Mouse (Mus musculus): ENCODE measurements around the gene Tank.

Gene Tank

DNA sequence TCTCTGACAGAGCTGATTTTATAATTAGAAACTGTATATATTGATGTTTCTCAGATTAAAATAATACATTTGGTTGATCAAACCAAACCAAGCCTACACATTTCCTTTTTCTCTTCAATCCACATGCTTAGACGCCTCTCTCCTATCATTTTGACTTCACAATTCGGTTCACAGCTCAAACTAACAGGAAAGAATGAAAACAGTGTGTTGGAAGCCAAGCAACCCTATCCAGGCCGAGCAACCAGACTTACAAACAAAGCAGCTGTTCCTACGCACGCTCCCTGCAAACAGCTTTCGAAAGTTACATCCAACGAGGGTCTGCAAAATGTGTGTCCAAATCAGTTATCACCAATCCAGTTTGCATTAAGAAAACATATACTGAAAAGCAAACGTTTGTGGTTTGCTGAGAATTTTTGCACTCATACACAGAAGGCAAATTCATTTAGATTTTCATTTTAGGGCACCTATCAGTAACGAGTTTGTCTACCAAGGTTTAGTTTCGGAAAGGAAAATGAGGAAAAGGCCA lies 2.2 kb downstream of the Tank start:
- DNase-seq: no peak

DNA sequence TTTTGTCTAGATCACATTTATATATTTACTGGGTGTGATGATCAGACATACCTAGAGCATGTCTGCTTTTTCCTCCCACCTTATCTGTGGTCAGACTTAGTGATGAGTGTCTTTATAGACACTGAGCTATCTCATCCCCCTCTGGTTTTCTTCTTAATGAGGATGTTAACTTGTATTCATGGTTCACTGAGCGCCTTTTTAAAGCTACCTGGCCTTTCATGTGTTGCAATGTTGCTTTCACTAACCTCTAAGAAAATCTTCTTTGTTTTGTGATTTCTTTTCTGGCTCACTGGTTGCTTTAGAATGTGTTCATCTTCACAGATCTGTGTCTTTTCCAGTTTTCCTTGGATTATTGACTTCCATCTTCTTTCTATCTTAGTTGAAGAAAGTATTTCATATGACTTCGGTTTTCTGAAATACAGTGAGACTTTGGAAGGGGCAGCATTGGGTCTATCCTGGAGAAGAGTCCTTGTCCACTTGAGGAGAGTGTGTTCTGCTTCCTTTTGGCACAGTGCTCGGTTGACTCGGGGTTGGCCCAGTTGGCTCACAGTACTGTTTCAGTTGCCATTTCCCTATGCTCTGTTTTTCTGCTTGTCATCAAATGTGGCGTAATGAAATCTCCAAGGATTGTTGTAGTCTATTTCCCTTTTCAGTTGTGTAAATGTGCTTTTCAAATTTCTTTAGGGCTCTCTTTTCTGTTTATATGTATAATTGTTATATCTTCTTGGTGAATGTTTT lies 4.4 kb downstream of the Tank start:
- no peak for DNase-seq

DNA sequence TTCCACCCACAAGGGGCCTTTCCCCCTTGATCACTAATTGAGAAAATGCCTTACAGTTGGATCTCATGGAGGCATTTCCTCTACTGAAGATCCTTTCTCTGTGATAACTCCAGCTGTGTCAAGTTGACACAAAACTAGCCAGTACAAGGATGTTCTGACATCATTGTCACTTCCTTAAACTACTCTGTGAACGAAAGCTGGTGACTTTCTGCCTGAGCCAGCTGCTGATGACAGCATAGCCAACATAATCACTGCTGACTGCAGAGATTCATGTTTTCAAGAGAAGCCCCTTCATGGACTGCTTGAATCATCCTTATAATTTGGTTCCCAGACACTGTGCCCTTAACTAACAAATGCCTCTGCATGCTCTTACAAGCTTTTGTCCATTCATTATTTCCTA lies 7.1 kb downstream of the Tank start:
- no peak for DNase-seq

GRCm38 (mm10) chr2:61586166-61586565 lies 7.8 kb downstream of the Tank start:
- DNase-seq: no peak

DNA sequence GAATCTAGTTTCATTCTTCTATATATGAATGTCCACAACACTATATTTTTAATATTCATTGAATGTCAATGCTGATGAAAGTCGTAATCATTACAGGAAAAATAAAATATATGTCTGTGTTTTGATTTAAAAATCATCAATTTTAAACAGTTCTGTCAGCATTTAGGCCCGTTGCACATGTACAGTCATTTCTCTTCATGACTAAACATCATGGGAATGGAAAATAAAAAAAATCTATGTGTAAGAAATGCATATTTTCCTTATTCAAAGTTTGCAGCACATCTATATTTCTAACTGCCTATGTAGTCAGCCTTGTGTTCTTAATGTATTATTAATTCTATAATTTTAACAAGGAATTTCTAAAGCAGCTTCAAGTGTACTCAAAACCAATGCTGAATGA lies 12.4 kb downstream of the Tank start:
- DNase-seq: no peak

DNA sequence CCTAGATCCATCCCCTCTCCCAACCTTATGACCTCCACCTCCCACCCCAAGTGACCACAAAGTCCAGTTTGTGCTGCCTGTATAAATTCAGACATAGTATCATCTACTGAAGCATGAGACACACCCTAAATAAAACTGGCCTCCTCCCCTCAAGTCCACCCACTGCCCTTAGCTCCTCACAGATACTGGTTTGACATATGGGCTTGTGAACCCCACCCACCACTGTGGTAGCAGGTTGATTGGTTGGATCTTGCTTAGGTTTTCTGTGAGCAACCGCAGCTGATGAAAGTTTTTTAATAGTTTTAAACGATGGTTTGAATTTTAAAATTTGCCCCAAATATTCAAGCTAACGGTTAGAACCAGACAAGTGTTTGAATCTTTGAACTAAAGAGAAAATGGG lies 13.7 kb downstream of the Tank start:
- no peak for DNase-seq

DNA sequence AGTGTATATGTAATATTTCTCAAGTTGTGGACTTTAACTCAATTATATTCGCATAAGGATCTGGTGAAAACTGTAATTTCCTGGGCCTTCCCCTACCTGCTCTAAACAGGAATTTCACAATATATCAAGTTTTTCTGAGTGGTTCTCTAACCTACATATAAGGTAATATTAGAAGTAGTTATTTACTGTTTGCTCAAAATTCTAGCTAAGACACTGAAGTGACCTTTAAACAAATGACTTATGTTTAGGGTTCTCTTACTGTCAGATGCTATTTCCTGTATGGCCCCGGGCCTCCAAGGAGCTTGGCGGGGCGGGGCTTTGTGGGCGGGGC lies 14.3 kb downstream of the Tank start:
- no peak for DNase-seq

- peak; percentile 95 to 97 for DNase-seq
Measured at GRCm38 (mm10) chr2:61593030-61593811, 14.8 kb downstream of the Tank start.

- no peak for DNase-seq
Measured at GRCm38 (mm10) chr2:61593871-61594304, 15.5 kb downstream of the Tank start.

- no peak for DNase-seq
Measured at GRCm38 (mm10) chr2:61599730-61600129, 21.3 kb downstream of the Tank start.

DNA sequence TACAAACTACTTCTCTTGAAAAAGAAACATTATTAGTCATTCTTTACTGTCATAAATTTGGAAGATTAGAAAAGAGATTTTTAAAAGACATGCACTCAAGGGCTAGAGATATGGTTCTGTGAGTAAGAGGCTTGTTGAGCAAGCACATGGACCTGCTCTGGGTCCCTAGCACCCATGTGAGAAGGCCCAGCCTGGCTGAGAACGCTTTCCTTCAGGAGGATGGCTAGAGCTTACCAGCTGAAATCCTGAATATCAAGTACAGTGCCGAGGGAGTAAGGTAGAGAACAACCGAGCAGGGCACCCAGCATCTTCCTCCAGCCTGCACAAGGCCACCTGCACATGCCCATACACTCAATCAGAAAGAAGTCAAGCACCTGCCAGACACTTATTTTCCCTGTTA lies 25.1 kb downstream of the Tank start:
- no peak for DNase-seq

DNA sequence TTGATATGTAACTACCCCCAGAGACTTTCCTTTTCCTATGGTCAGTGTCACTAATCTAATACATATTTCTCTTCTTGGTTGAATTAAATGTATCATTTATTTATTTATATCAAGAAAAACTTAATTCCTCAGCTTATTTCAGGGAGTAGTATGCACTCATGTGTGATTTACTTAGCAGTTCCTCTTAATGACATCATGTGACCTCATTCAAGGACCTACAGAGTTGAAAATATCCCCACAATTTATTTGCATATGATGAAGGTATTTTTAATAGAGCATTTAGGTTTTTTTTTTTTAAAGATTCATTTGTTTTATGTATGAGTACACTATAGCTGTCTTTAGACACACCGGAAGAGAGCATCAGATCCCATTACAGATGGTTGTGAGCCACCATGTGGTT lies 28.6 kb downstream of the Tank start:
- DNase-seq: no peak

DNA sequence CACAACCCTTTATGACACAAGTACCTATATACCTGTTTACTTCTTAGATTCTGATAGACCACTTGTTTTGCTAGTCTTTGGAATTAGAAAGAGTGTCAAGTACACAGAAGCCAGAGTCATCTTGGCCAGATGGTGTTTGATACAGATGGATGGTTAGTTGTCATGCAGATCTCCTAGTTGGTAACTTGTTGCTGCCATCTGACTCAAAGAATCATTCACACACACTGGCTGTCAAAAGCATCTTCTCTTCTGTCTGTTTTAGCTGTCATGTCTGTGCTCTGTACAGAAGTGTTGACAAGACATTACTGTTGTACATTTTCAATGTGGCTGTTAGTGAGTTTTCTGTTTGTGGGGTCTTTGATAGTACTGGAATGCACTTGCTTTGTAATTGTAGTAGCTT lies 45.6 kb downstream of the Tank start:
- DNase-seq: no peak

DNA sequence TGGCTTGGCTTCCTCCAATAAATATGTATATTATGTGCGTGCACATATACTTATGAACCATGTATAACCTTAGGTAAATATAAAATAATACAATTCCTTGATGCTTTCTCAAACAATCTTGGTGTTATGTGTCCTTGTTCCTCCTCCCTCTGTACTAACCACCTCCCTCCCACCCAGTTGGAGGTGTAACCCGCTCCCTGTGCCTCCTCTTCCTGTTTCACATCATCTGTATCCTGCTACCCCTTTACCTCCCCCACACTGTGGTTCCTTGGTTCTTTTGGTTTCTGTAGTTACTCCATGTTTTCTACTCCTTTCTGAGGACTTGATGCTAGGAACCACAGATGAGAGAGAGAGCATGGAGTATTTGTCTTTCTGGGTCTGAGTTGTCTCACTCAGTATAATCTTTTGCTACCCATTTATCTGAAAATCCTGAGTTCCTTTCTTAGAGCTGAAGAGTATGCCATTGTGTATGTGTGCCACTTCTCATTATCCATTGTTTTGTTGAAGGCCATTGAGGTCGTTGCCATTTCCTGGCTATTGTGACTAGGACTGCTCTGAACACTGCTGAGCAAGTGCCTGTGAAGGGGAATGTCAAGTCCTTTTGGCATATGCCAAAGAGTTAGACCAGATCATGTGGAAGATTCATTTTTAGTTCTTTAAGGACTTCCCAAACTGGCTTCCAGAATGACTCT lies 52.6 kb downstream of the Tank start:
- no peak for DNase-seq

GRCm38 (mm10) chr2:61635099-61635498 lies 56.7 kb downstream of the Tank start:
- no peak for DNase-seq

GRCm38 (mm10) chr2:61638182-61638581 lies 59.8 kb downstream of the Tank start:
- DNase-seq: no peak

- peak; percentile 39 to 66 for DNase-seq
Measured at GRCm38 (mm10) chr2:61642452-61643368, 64.3 kb downstream of the Tank start.

DNA sequence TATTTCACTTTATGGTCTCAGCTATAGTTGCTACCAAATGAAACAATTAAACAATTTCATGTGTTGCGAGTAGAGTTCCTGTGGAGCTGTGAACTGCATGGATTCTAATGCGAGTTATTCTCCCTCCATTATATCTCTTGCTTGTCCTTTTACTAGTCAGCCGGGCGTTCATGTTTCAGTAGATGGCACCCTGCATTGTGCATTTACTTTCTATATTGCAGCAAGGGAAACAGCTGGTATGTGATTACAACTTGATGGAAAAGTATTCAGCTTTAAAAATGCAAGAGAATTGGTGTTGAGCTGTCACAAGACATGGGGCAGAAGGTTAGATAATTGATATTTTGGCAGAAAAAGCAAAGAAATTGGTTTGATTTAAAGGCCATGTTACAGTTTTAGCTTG lies 72.8 kb downstream of the Tank start:
- no peak for DNase-seq

DNA sequence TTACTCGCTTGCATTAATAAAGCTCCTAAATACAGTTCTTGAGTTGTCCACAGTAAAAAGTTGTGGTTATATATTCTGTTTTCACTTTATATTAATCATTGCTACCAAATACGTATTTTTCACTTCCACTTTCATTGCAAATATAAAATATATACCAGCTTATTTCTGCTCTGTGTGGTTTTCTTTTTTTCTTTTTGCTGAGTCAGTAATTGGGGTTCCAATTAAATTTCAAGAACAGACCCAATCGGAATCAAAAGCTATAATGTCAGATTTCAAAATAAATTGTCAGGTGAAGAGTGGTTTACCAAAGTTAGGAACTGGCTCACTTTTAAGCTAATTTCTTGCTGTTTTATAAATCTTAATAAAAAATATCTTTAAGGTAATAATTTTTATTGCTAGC lies 73.3 kb downstream of the Tank start:
- no peak for DNase-seq

GRCm38 (mm10) chr2:61655046-61655381 lies 76.6 kb downstream of the Tank start:
- no peak for DNase-seq

DNA sequence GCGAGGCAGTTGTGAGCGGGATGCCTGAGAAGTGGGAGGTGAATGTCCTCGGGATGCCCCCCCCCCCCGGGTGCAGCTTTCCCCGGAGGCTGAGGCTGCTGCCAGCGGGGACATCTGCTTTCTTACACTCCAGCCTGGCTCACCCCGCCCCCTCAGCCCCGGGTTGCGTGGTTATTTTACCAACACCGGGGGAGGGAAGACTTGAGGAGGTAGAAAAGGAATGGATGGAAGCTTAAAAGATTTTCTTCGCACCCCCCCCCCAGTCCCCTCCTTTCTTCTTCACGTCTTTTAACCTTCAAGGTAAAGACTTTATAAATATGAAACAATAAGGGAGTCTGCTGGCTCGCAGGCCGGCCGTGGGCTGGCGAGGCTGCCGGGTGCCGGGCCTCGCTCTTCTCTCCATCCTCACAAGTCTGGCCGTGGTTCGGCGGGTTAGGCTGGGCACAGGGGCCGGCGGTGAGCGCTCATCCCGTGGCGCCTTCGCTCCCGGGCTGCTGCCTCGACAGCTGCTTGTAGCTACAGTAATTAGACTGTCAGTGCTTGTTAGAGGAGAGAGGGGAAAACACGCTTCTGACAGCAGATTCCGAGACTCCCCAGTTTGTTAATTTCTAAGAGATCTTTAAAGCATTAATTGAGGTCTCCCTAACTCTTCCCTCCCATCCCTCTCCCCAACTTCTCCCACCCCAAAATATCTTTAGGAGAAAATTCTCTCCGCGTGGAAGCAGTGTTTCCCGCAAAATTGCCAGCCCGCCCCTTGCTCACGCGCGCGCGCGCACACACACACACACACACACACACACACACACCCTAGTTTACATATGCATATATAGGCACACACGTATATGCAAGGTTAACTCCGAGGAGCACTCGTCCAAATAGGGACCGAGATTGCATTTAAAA lies 77.2 kb downstream of the Tank start:
- peak; percentile 5 to 23 for DNase-seq
